Mouse (Mus musculus): ENCODE data around the gene Phlda2. TPM values are rescaled to one million over a fixed set of nuclear protein-coding genes. Genes with fewer than 3 reads are reported as not detected.
"Not testable (repeated sequence)": the region's sequence is repeated elsewhere in the genome, so short reads cannot be mapped to it uniquely, and the experiment has no call there.

Phlda2 gene
- total RNA-seq (2021), result not detected
- long read RNA-seq, experiment 1, result 0 reads
- long read RNA-seq, experiment 2, result 0 reads

GRCm38 (mm10) chr7:143502418-143503200, at the start of gene Phlda2:
TSS of gene Phlda2 (minus strand) at chr7:143503150.
- peak in 1 of 2 experiments; percentile 31 for DNase-seq

GRCm38 (mm10) chr7:143549588-143550220, 46.8 kb upstream of the Phlda2 start:
- peak in 1 of 2 experiments; percentile 10 for DNase-seq

GRCm38 (mm10) chr7:143548976-143549457, 46.1 kb upstream of the Phlda2 start, which contains the start of gene Nap1l4:
TSS of gene Nap1l4 (minus strand) at chr7:143549106.
- peak; percentile 100 for DNase-seq

- no peak for DNase-seq
Observed at GRCm38 (mm10) chr7:143548231-143548961, 45.4 kb upstream of the Phlda2 start.

GRCm38 (mm10) chr7:143546554-143546953, 43.6 kb upstream of the Phlda2 start:
- DNase-seq, result no peak

GRCm38 (mm10) chr7:143544368-143544767, 41.4 kb upstream of the Phlda2 start:
- DNase-seq, result peak in 1 of 2 experiments; percentile 42

GRCm38 (mm10) chr7:143538671-143539070, 35.7 kb upstream of the Phlda2 start:
- DNase-seq, result no peak

GRCm38 (mm10) chr7:143538229-143538628, 35.3 kb upstream of the Phlda2 start:
- not testable (repeated sequence) for DNase-seq

GRCm38 (mm10) chr7:143536251-143536650, 33.3 kb upstream of the Phlda2 start:
- DNase-seq, result no peak

- DNase-seq, result no peak
Observed at GRCm38 (mm10) chr7:143533284-143533683, 30.3 kb upstream of the Phlda2 start.

- peak in 1 of 2 experiments; percentile 18 for DNase-seq
Observed at GRCm38 (mm10) chr7:143532410-143532809, 29.5 kb upstream of the Phlda2 start.

- no peak for DNase-seq
Observed at GRCm38 (mm10) chr7:143519333-143519732, 16.4 kb upstream of the Phlda2 start.

GRCm38 (mm10) chr7:143514416-143514768, 11.4 kb upstream of the Phlda2 start:
- DNase-seq, result peak in 1 of 2 experiments; percentile 15

- DNase-seq, result peak; percentile 63 to 67
Observed at GRCm38 (mm10) chr7:143513763-143514415, 10.9 kb upstream of the Phlda2 start.

- DNase-seq, result no peak
Observed at GRCm38 (mm10) chr7:143511335-143511712, 8.4 kb upstream of the Phlda2 start.

GRCm38 (mm10) chr7:143510593-143511334, 7.8 kb upstream of the Phlda2 start:
- DNase-seq, result no peak

GRCm38 (mm10) chr7:143509566-143509965, 6.6 kb upstream of the Phlda2 start:
- DNase-seq, result no peak

GRCm38 (mm10) chr7:143506675-143507074, 3.7 kb upstream of the Phlda2 start:
- peak; percentile 23 to 70 for DNase-seq

GRCm38 (mm10) chr7:143506271-143506670, 3.3 kb upstream of the Phlda2 start:
- DNase-seq, result no peak

GRCm38 (mm10) chr7:143505823-143506222, 2.9 kb upstream of the Phlda2 start:
- peak; percentile 68 to 89 for DNase-seq

GRCm38 (mm10) chr7:143505411-143505810, 2.5 kb upstream of the Phlda2 start:
- DNase-seq, result no peak
